Mouse (Mus musculus): ENCODE measurements around the gene Bnc1. TPM values are rescaled to one million over a fixed set of nuclear protein-coding genes. Genes with fewer than 3 reads are reported as not detected.

Bnc1 gene
- polyA plus RNA-seq, 1 experiment: 0.06 TPM

DNA sequence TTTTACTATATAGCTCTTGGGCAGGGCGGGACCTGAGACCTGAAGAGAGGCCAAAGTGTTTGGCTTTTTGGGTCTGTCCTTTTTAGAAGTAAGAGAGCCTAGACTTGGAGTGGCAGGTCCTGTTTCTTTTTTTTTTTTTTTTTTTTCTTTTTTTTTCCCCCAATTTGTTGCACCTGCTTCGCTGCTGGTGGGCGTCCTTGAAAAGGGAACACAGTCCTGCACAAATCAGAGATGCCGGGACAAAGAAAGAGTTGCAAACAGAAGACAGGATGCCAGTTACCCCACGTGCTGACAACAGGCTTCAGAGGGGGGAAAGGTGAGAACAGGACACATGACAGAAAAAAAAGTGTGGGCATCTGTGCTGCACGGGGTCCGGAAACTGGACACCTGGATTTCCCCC, 1.0 kb upstream of the Bnc1 start:
- no peaks in the 10 kb centered on the region for H3K79me3 ChIP-seq (ENCODE audit: low read depth)
- H3K36me3 ChIP-seq (ENCODE audit: control insufficient read depth, insufficient read depth): no peaks in the 10 kb centered on the region
- H3K4me3 ChIP-seq (ENCODE audit: insufficient read depth, poor library complexity, severe bottlenecking): no peak overlapping the region
- H3K79me2 ChIP-seq (ENCODE audit: control insufficient read depth, insufficient read depth): no peaks in the 10 kb centered on the region
- H3K27me3 ChIP-seq (ENCODE audit: control insufficient read depth, insufficient read depth, insufficient read length): peaks cover 54% of the 10 kb centered on the region
- H3ac ChIP-seq (ENCODE audit: control insufficient read depth, insufficient read length, low read depth): no peak overlapping the region
- TF ChIP-seq USF1 (IDR thresholded peaks at IDR 0.05; ENCODE audit: low read depth) (no peak), FOSL1 (IDR thresholded peaks at IDR 0.05; ENCODE audit: insufficient read depth, low read length, poor library complexity, severe bottlenecking) (no peak), MYOD1 (IDR thresholded peaks at IDR 0.05; ENCODE audit: control insufficient read depth, insufficient read length, low read depth) (no peak), CTCF (IDR thresholded peaks at IDR 0.05; ENCODE audit: control insufficient read depth, insufficient read depth, insufficient read length) (no peak), MAX (IDR thresholded peaks at IDR 0.05) (no peak), MYOG (IDR thresholded peaks at IDR 0.05; ENCODE audit: control insufficient read depth, extremely low read depth, insufficient read length) (no peak)

- Histone ChIP-seq H3K36me3 (ENCODE audit: control insufficient read depth, insufficient read depth) (no peaks in the 10 kb centered on the region), H3K27me3 (ENCODE audit: control insufficient read depth, insufficient read depth, insufficient read length) (peaks cover 47% of the 10 kb centered on the region), H3K79me2 (ENCODE audit: control insufficient read depth, insufficient read depth) (no peaks in the 10 kb centered on the region), H3K79me3 (ENCODE audit: low read depth) (no peaks in the 10 kb centered on the region), H3ac (ENCODE audit: control insufficient read depth, insufficient read length, low read depth) (no peak overlapping the region), H3K4me3 (ENCODE audit: insufficient read depth, poor library complexity, severe bottlenecking) (peak overlapping the region; percentile 11)
- TF ChIP-seq USF1 (IDR thresholded peaks at IDR 0.05; ENCODE audit: low read depth) (no peak), CEBPB (IDR thresholded peaks at IDR 0.05; ENCODE audit: low read depth) (no peak), CTCF (IDR thresholded peaks at IDR 0.05; ENCODE audit: control insufficient read depth, insufficient read depth, insufficient read length) (no peak), MAX (IDR thresholded peaks at IDR 0.05) (no peak), FOSL1 (IDR thresholded peaks at IDR 0.05; ENCODE audit: insufficient read depth, low read length, poor library complexity, severe bottlenecking) (no peak), MYOD1 (IDR thresholded peaks at IDR 0.05; ENCODE audit: control insufficient read depth, insufficient read length, low read depth) (no peak), MYOG (IDR thresholded peaks at IDR 0.05; ENCODE audit: control insufficient read depth, extremely low read depth, insufficient read length) (no peak)
Measured at GRCm38 (mm10) chr7:81991611-81992061, 456 bp downstream of the Bnc1 start.

DNA sequence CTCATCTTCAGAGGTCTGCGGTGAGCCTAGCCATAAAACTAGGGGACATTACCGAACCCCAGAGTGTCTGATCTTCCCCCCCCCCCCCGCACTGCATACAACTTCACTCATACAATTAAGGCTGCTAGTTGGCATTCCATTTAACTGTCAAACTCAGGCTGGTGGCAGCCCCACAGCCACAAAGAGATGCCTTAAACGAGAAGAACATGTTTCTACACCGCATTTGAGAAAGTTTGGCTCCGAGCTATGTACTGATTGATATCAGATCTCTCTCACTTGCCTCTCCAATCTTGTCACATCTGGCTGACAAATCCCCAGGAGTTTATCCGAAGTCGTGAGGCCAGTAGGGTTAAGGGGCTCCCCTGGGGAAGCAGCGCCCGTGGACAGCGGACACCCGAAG, 976 bp downstream of the Bnc1 start:
- TF ChIP-seq CTCF (IDR thresholded peaks at IDR 0.05; ENCODE audit: control insufficient read depth, insufficient read depth, insufficient read length): no peak
- no peak for TF ChIP-seq CEBPB (IDR thresholded peaks at IDR 0.05; ENCODE audit: low read depth)
- no peak for TF ChIP-seq MAX (IDR thresholded peaks at IDR 0.05)
- no peak for TF ChIP-seq FOSL1 (IDR thresholded peaks at IDR 0.05; ENCODE audit: insufficient read depth, low read length, poor library complexity, severe bottlenecking)
- no peak for TF ChIP-seq MYOG (IDR thresholded peaks at IDR 0.05; ENCODE audit: control insufficient read depth, extremely low read depth, insufficient read length)
- TF ChIP-seq MYOD1 (IDR thresholded peaks at IDR 0.05; ENCODE audit: control insufficient read depth, insufficient read length, low read depth): no peak
- TF ChIP-seq USF1 (IDR thresholded peaks at IDR 0.05; ENCODE audit: low read depth): no peak
- Histone ChIP-seq H3K79me2 (ENCODE audit: control insufficient read depth, insufficient read depth) (no peaks in the 10 kb centered on the region), H3K79me3 (ENCODE audit: low read depth) (no peaks in the 10 kb centered on the region), H3K27me3 (ENCODE audit: control insufficient read depth, insufficient read depth, insufficient read length) (peaks cover 46% of the 10 kb centered on the region), H3ac (ENCODE audit: control insufficient read depth, insufficient read length, low read depth) (no peak overlapping the region), H3K36me3 (ENCODE audit: control insufficient read depth, insufficient read depth) (no peaks in the 10 kb centered on the region), H3K4me3 (ENCODE audit: insufficient read depth, poor library complexity, severe bottlenecking) (no peak overlapping the region)

DNA sequence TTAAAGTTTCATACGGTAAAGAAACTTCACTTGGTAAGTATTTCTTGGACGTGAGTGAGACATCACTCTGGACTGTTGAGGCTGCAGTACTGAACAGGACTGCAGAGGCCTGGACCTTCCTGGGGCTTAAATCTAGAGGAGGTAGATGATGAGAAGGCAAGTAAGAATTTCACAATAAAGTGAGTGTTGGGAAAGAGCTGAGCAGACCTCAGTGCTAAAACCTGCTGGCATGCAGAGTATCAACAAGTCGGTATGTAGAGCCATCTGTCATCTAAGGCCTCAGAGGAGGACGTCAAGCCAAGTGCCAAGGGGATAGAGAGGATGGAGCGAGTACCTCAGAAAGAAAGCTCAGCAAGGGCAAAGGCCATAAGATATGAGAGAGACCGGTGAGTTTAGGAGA, 8.4 kb downstream of the Bnc1 start:
- Histone ChIP-seq H3K79me3 (ENCODE audit: low read depth) (no peaks in the 10 kb centered on the region), H3K79me2 (ENCODE audit: control insufficient read depth, insufficient read depth) (no peaks in the 10 kb centered on the region), H3ac (ENCODE audit: control insufficient read depth, insufficient read length, low read depth) (no peak overlapping the region), H3K36me3 (ENCODE audit: control insufficient read depth, insufficient read depth) (no peaks in the 10 kb centered on the region), H3K27me3 (ENCODE audit: control insufficient read depth, insufficient read depth, insufficient read length) (peaks cover 16% of the 10 kb centered on the region), H3K4me3 (ENCODE audit: insufficient read depth, poor library complexity, severe bottlenecking) (no peak overlapping the region)
- TF ChIP-seq MYOD1 (IDR thresholded peaks at IDR 0.05; ENCODE audit: control insufficient read depth, insufficient read length, low read depth) (no peak), USF1 (IDR thresholded peaks at IDR 0.05; ENCODE audit: low read depth) (no peak), CEBPB (IDR thresholded peaks at IDR 0.05; ENCODE audit: low read depth) (no peak), MAX (IDR thresholded peaks at IDR 0.05) (no peak), FOSL1 (IDR thresholded peaks at IDR 0.05; ENCODE audit: insufficient read depth, low read length, poor library complexity, severe bottlenecking) (no peak), CTCF (IDR thresholded peaks at IDR 0.05; ENCODE audit: control insufficient read depth, insufficient read depth, insufficient read length) (no peak), MYOG (IDR thresholded peaks at IDR 0.05; ENCODE audit: control insufficient read depth, extremely low read depth, insufficient read length) (no peak)

DNA sequence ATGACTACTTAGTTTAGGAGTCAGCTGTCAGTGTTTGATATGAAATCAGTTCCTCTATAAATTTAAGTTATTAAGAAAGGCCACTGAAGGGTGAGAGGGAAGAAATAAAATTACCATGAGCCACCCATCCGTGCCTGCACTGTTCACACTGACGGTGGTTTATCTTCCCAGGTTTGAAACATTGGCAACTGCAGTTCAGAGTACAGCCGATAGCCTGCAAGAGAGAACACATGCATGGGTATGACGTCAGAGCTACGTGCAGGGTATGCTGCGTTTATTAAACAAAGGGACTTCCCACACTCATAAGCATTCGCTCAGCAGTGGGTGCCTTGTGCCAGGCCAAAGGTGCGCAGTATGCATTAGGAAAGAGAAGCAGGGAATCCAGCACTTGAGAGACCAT, 13.8 kb downstream of the Bnc1 start:
- Histone ChIP-seq H3K27me3 (ENCODE audit: control insufficient read depth, insufficient read depth, insufficient read length) (peaks cover 19% of the 10 kb centered on the region), H3K79me2 (ENCODE audit: control insufficient read depth, insufficient read depth) (no peaks in the 10 kb centered on the region), H3K79me3 (ENCODE audit: low read depth) (no peaks in the 10 kb centered on the region), H3ac (ENCODE audit: control insufficient read depth, insufficient read length, low read depth) (no peak overlapping the region), H3K36me3 (ENCODE audit: control insufficient read depth, insufficient read depth) (no peaks in the 10 kb centered on the region), H3K4me3 (ENCODE audit: insufficient read depth, poor library complexity, severe bottlenecking) (no peak overlapping the region)
- no peak for TF ChIP-seq CTCF (IDR thresholded peaks at IDR 0.05; ENCODE audit: control insufficient read depth, insufficient read depth, insufficient read length)
- no peak for TF ChIP-seq MYOG (IDR thresholded peaks at IDR 0.05; ENCODE audit: control insufficient read depth, extremely low read depth, insufficient read length)
- TF ChIP-seq MYOD1 (IDR thresholded peaks at IDR 0.05; ENCODE audit: control insufficient read depth, insufficient read length, low read depth): no peak
- no peak for TF ChIP-seq CEBPB (IDR thresholded peaks at IDR 0.05; ENCODE audit: low read depth)
- no peak for TF ChIP-seq FOSL1 (IDR thresholded peaks at IDR 0.05; ENCODE audit: insufficient read depth, low read length, poor library complexity, severe bottlenecking)
- TF ChIP-seq MAX (IDR thresholded peaks at IDR 0.05): no peak
- no peak for TF ChIP-seq USF1 (IDR thresholded peaks at IDR 0.05; ENCODE audit: low read depth)

DNA sequence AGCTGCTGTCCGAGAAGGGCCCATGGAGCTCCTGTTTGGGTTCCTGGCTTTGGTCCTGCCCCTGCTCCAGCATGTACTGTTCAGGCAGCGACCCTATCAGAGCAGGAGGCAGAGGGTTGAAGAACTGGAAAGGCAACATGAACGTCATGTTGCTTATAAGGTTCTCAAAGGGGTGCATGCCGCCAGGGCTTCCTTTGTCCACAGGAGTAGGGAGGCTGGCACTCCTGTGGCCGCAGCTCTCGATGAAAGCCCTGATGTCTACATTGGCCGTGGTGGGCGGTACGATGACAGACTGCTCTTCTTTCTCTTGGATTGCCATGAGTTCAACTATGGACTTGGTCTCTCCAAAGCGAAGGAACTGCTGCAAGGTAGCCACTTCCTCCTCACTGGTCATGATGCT, 17.5 kb downstream of the Bnc1 start:
- Histone ChIP-seq H3ac (ENCODE audit: control insufficient read depth, insufficient read length, low read depth) (no peak overlapping the region), H3K27me3 (ENCODE audit: control insufficient read depth, insufficient read depth, insufficient read length) (peaks cover 15% of the 10 kb centered on the region), H3K79me2 (ENCODE audit: control insufficient read depth, insufficient read depth) (no peaks in the 10 kb centered on the region), H3K36me3 (ENCODE audit: control insufficient read depth, insufficient read depth) (no peaks in the 10 kb centered on the region), H3K79me3 (ENCODE audit: low read depth) (no peaks in the 10 kb centered on the region), H3K4me3 (ENCODE audit: insufficient read depth, poor library complexity, severe bottlenecking) (no peak overlapping the region)
- TF ChIP-seq CTCF (IDR thresholded peaks at IDR 0.05; ENCODE audit: control insufficient read depth, insufficient read depth, insufficient read length) (no peak), MYOG (IDR thresholded peaks at IDR 0.05; ENCODE audit: control insufficient read depth, extremely low read depth, insufficient read length) (no peak), USF1 (IDR thresholded peaks at IDR 0.05; ENCODE audit: low read depth) (no peak), MAX (IDR thresholded peaks at IDR 0.05) (no peak), MYOD1 (IDR thresholded peaks at IDR 0.05; ENCODE audit: control insufficient read depth, insufficient read length, low read depth) (no peak), FOSL1 (IDR thresholded peaks at IDR 0.05; ENCODE audit: insufficient read depth, low read length, poor library complexity, severe bottlenecking) (no peak), CEBPB (IDR thresholded peaks at IDR 0.05; ENCODE audit: low read depth) (no peak)
